Mouse (Mus musculus): Measurements from ENCODE around the gene Rpusd3.

DNA sequence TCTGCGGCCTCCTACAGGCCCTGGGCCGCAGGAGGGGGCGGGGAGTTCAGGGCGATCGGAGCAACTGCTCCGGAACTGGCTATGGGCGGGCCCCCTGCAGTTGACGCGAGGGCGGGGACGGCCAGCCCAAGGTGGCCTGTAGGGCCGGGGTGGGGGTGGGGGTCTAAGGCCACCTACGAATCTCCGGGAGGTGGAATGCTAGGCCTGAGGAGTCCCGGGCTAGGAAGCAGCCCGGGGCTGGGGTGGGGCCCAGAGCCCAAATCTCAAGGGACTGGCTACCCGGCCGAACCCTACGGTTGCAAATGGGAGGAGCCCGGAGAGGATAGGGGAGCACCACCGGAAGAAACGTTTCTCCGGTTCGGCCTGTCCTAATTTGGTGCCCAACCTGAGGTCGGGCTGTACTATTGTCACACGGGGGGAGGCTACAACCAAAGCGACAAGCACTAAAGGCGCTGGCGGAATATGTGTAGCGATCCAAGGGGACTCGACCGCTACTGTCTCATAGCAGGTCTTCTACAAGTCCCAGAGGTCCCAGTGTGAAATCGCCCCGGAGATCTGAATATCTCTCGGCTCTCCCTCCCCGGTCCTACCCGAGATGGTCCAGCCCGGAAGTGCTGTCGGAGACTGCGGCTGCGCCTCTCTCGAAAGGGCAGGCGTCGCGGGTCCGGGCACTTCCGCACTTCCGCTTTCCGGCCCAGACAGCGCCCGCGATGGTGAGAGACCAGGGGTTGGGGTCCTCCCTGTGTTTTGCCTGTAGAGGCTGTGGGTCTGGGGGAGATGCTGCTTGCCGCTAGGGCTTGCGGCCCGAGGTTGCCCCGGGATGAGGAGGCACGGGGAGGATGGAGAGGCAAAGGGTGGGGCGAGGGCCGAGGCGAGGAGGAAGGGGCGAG is 41.4 kb downstream of the Rpusd3 start, which contains the start of the genes Tada3 and Arpc4:
- TF ChIP-seq POLR2A (IDR thresholded peaks at IDR 0.05; ENCODE audit: extremely low read depth, insufficient read depth, low read length) (peak; percentile 70; the same call in 1 of the 2 replicates), CTCF (IDR thresholded peaks at IDR 0.05; ENCODE audit: low read depth, low read length) (no peak)

All from liver, adult 2 months (tissue).